Comparison of ENCODE assay signal across 8 mouse cellular contexts in genomic region chr4:121016021-121016898, GRCm38 (mm10). TPM values are rescaled to one million over a fixed set of nuclear protein-coding genes. Genes with fewer than 3 reads are reported as not detected.
A peak's percentile ranks its signal among the peaks of the same experiment; 100 is the strongest.
DNase-seq lines count a peak whose midpoint lies in the region; ATAC-seq lines count a peak whose summit lies in the region.

No protein-coding gene starts in this region.

- H3K9ac ChIP-seq in forebrain, embryonic 12.5 days = peak overlapping the region; percentile 84
- peak overlapping the region; percentile 95 for H3K9ac ChIP-seq in liver, embryonic 11.5 days (ENCODE audit: low read depth, low read length)
- H3K9ac ChIP-seq in neural tube, embryonic 13.5 days = peak overlapping the region; percentile 95

- H3K4me1 ChIP-seq in brown adipose tissue, adult 24 weeks (ENCODE audit: control insufficient read depth, insufficient read depth, insufficient read length, low read length) = peaks cover 3% of the 10 kb centered on the region; the same call in 1 of the 2 replicates
- H3K4me1 ChIP-seq in forebrain, embryonic 12.5 days = peaks cover 19% of the 10 kb centered on the region
- H3K4me1 ChIP-seq in liver, embryonic 11.5 days (replicated peaks; ENCODE audit: control insufficient read depth, insufficient read depth, low read length) = peaks cover 36% of the 10 kb centered on the region
- H3K4me1 ChIP-seq in neural tube, embryonic 13.5 days (replicated peaks) = peaks cover 42% of the 10 kb centered on the region

- WGBS in forebrain, embryonic 12.5 days = 9% methylated on average over 40 of the region's 40 CpGs
- WGBS in liver, embryonic 11.5 days = 3% methylated on average over 40 of the region's 40 CpGs
- 5% methylated on average over 40 of the region's 40 CpGs for WGBS in neural tube, embryonic 13.5 days

- no peaks in the 10 kb centered on the region for H3K9me3 ChIP-seq in forebrain, embryonic 12.5 days
- H3K9me3 ChIP-seq in liver, embryonic 11.5 days (ENCODE audit: control insufficient read depth, low read length) = no peaks in the 10 kb centered on the region
- H3K9me3 ChIP-seq in neural tube, embryonic 13.5 days = no peaks in the 10 kb centered on the region

- peak overlapping the region; percentile 78 for H3K4me2 ChIP-seq in forebrain, embryonic 12.5 days
- peak overlapping the region; percentile 75 for H3K4me2 ChIP-seq in liver, embryonic 11.5 days
- peak overlapping the region; percentile 89 for H3K4me2 ChIP-seq in neural tube, embryonic 13.5 days

- peak; percentile 41 for DNase-seq in layer of hippocampus, adult 11-12 months (ENCODE audit: low spot score)
- no peak for DNase-seq in layer of hippocampus, postnatal 36 days
- DNase-seq in induced T-regulatory cell, adult 2 months (ENCODE audit: low read depth) = peak; percentile 74
- DNase-seq in liver, embryonic 11.5 days (ENCODE audit: low spot score) = no peak
- peak; percentile 54 for DNase-seq in thymus, postnatal 25 days

- H3K4me3 ChIP-seq in brown adipose tissue, adult 24 weeks (ENCODE audit: insufficient read depth, low read depth, low read length) = peak overlapping the region; percentile 69
- peak overlapping the region; percentile 96 for H3K4me3 ChIP-seq in forebrain, embryonic 12.5 days (replicated peaks)
- H3K4me3 ChIP-seq in liver, embryonic 11.5 days (ENCODE audit: low read depth, low read length) = peak overlapping the region; percentile 98
- H3K4me3 ChIP-seq in neural tube, embryonic 13.5 days = peak overlapping the region; percentile 98

- no peak; the same call in 1 of the 2 replicates for ATAC-seq in forebrain, embryonic 12.5 days (ENCODE audit: low FRiP score)
- ATAC-seq in liver, embryonic 11.5 days (replicated peaks; ENCODE audit: low FRiP score) = peak; percentile 5; the same call in 1 of the 2 replicates
- peak; percentile 51 for ATAC-seq in neural tube, embryonic 13.5 days (ENCODE audit: low read depth)

- peak overlapping the region; percentile 49 for H3K27ac ChIP-seq in brown adipose tissue, adult 24 weeks (replicated peaks; ENCODE audit: low read depth, low read length)
- peak overlapping the region; percentile 84 for H3K27ac ChIP-seq in forebrain, embryonic 12.5 days
- peak overlapping the region; percentile 81 for H3K27ac ChIP-seq in liver, embryonic 11.5 days (ENCODE audit: low read depth, low read length)
- peak overlapping the region; percentile 86 for H3K27ac ChIP-seq in neural tube, embryonic 13.5 days (replicated peaks)

- H3K27me3 ChIP-seq in forebrain, embryonic 12.5 days = no peaks in the 10 kb centered on the region
- no peaks in the 10 kb centered on the region for H3K27me3 ChIP-seq in liver, embryonic 11.5 days (replicated peaks; ENCODE audit: control insufficient read depth, insufficient read depth, low read length)
- H3K27me3 ChIP-seq in neural tube, embryonic 13.5 days = no peaks in the 10 kb centered on the region

- no peaks in the 10 kb centered on the region for H3K36me3 ChIP-seq in forebrain, embryonic 12.5 days (replicated peaks)
- H3K36me3 ChIP-seq in liver, embryonic 11.5 days (ENCODE audit: control insufficient read depth, insufficient read depth, low read length) = no peaks in the 10 kb centered on the region
- no peaks in the 10 kb centered on the region for H3K36me3 ChIP-seq in neural tube, embryonic 13.5 days

RNA-seq across cellular contexts. Expression of gene Smap2, which starts 0.8 kb away (rescaled TPM):
- 100 to 1,000 TPM; 149 to 155 TPM for total RNA-seq in layer of hippocampus, postnatal 36 days (2021)
- polyA plus RNA-seq in brown adipose tissue, adult 24 weeks (2012; ENCODE audit: insufficient read depth, insufficient read length, missing spikeins) = 9.5 and 12.0 TPM in 2 replicates
- 28.2 and 29.1 TPM in 2 replicates for polyA plus RNA-seq in forebrain, embryonic 12.5 days (2016; fragmentation: Nextera tagmentation; extraction: Ambion mirVana)
- 38.8 and 42.3 TPM in 2 replicates for polyA plus RNA-seq in liver, embryonic 11.5 days (2014; fragmentation: Nextera tagmentation; extraction: Ambion mirVana)
- 42.0 and 42.4 TPM in 2 replicates for polyA plus RNA-seq in neural tube, embryonic 13.5 days (2015; fragmentation: Nextera tagmentation; extraction: Ambion mirVana)

RNA-seq across cellular contexts. Expression of gene Col9a2, which starts 22.9 kb away (rescaled TPM):
- 1 to 10 TPM; 2.5 to 4.1 TPM for total RNA-seq in layer of hippocampus, postnatal 36 days (2021)
- not detected in 2 replicates for polyA plus RNA-seq in brown adipose tissue, adult 24 weeks (2012; ENCODE audit: insufficient read depth, insufficient read length, missing spikeins)
- polyA plus RNA-seq in forebrain, embryonic 12.5 days (2016; fragmentation: Nextera tagmentation; extraction: Ambion mirVana) = 5.6 and 7.9 TPM in 2 replicates
- 1.9 and 2.9 TPM in 2 replicates for polyA plus RNA-seq in liver, embryonic 11.5 days (2014; fragmentation: Nextera tagmentation; extraction: Ambion mirVana)
- polyA plus RNA-seq in neural tube, embryonic 13.5 days (2015; fragmentation: Nextera tagmentation; extraction: Ambion mirVana) = 17.7 and 24.4 TPM in 2 replicates

Comparison
In these comparisons a context has a peak if more than half of its experiments do, and no peak if none do; other contexts are left out.
1. DNase-seq: peak in layer of hippocampus, adult 11-12 months (single experiment), induced T-regulatory cell, adult 2 months (single experiment) and thymus, postnatal 25 days (single experiment); none in layer of hippocampus, postnatal 36 days (0 of 2) and liver, embryonic 11.5 days (single experiment).
2. Peak in every context shown above with its lines, with median percentiles within 50 percentile points of each other: H3K27ac ChIP-seq, H3K4me3 ChIP-seq, H3K4me2 ChIP-seq and H3K9ac ChIP-seq.